Mouse (Mus musculus) E14TG2a.4 (cell line): ENCODE data around the gene Thyn1.

ENCODE experiments used
- H3K27me3 ChIP-seq: 2 replicates; pipeline ENCODE4 v1.6.1; 2014; ENCODE audit warnings: low read length, control low read depth; ENCODE audit not compliant: insufficient read depth
- H3K36me3 ChIP-seq: 2 replicates; pipeline ENCODE4 v1.6.1; 2014; ENCODE audit warnings: low read length, control low read depth; ENCODE audit not compliant: insufficient read depth
- H3K4me1 ChIP-seq: replicated peaks from 2 replicates; pipeline ENCODE4 v1.6.1; 2014; ENCODE audit warnings: low read depth, low read length, control low read depth
- H3K4me3 ChIP-seq: replicated peaks from 2 replicates; pipeline ENCODE4 v1.5.1; 2014; ENCODE audit warnings: mild to moderate bottlenecking, low read length
- H3K9me3 ChIP-seq: 2 replicates; pipeline ENCODE4 v1.6.1; 2014; ENCODE audit warnings: low read length, control low read depth
- CTCF ChIP-seq: conservative IDR thresholded peaks from 2 replicates; pipeline ENCODE4 v1.5.1; 2014; ENCODE audit warnings: low read length
- NANOG ChIP-seq: IDR thresholded peaks from 2 replicates; pipeline ENCODE4 v1.6.1; 2014; ENCODE audit warnings: borderline replicate concordance, low read length, mixed read lengths
- POU5F1 ChIP-seq: IDR thresholded peaks from 2 replicates; pipeline ENCODE4 v1.6.1; 2014; ENCODE audit warnings: low read length, borderline replicate concordance

Gene Thyn1

DNA sequence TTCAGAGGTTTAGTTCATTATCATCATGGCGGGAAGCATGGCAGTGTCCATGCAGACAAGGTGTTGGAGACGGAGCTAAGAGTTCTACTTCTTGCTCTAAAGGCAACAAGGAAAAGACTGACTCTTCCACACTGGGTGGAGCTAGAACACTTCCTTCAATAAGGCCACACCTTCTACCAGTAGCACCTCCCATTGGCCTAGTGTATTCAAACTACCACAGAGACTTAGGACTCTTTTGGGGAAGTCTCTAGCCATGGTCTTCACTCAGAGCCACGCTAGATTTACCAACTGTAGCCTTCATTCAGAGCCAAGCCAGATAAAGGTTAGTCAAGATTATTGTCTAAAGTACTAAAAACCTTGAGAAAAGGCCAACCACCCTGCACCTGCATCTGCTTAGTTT, 2.4 kb upstream of the Thyn1 start:
- TF ChIP-seq CTCF, result no peak
- no peak for TF ChIP-seq NANOG
- no peak for TF ChIP-seq POU5F1
- Histone ChIP-seq H3K4me3 (no peak overlapping the region), H3K4me1 (peaks cover 48% of the 10 kb centered on the region), H3K9me3 (no peaks in the 10 kb centered on the region), H3K36me3 (peaks cover 23% of the 10 kb centered on the region), H3K27me3 (no peaks in the 10 kb centered on the region)

DNA sequence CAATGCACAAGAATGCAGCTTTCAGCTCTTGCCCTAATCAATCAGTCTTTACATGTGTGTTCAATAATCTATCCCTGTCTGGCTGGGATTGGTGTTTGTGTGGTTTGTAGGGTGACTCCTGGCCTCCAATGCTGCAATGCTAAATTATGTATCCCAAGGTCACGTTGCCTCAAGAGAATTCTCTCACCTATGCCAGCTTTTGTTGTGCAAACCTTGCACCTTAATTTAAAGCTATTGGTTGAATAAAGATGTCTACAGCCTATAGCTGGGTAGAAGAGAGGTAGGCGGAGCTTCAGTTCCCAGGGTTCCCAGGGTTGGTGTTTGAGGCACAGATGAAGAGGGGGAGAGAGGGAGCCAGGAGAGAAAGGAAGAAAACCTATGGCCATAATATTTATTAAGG, 2.0 kb upstream of the Thyn1 start:
- H3K4me1 ChIP-seq, result peaks cover 48% of the 10 kb centered on the region
- no peak for TF ChIP-seq NANOG
- no peak for TF ChIP-seq POU5F1
- TF ChIP-seq CTCF, result no peak
- no peak overlapping the region for H3K4me3 ChIP-seq
- H3K27me3 ChIP-seq, result no peaks in the 10 kb centered on the region
- peaks cover 24% of the 10 kb centered on the region for H3K36me3 ChIP-seq
- H3K9me3 ChIP-seq, result no peaks in the 10 kb centered on the region

DNA sequence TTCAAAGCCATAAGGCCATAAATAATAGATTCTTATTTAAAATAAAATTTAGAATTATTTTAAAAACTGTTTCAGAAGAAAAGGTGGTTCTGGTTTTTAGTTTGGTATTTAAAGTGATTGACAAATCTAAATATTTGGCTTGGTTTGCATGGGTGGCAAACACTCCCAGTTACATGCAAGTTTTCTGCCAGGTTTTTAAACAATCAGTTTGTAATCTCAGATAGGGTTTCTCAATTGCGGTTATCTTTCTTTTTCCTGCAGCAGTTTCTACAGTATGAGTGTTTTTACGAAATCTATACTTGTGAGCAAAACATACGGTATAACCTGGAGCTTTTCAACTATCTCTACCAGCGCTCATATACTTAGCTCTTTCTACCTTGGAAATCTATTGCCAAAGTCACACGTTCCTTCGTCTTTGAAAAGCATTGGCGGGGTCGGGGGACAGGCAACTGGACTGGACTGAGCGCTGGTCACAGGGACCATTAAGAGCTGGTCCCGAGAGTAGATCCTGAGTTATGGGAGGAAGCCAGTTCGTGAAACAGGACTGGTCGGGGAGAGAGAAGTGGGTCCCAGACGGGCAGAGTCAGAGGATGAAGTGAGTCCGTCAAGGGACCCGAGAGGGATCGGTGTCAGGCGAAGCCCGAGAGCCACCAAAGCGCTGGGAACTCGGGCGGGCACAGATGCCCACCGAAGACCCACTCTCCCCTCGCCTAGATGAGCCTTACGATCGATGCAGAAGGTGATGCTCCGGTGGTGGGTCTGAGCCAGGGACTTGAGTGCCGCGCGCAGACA, 645 bp upstream of the Thyn1 start:
- H3K9me3 ChIP-seq, result no peaks in the 10 kb centered on the region
- H3K4me3 ChIP-seq, result peak overlapping the region; percentile 88
- peaks cover 46% of the 10 kb centered on the region for H3K4me1 ChIP-seq
- no peak for TF ChIP-seq NANOG
- no peaks in the 10 kb centered on the region for H3K27me3 ChIP-seq
- H3K36me3 ChIP-seq, result peaks cover 37% of the 10 kb centered on the region

DNA sequence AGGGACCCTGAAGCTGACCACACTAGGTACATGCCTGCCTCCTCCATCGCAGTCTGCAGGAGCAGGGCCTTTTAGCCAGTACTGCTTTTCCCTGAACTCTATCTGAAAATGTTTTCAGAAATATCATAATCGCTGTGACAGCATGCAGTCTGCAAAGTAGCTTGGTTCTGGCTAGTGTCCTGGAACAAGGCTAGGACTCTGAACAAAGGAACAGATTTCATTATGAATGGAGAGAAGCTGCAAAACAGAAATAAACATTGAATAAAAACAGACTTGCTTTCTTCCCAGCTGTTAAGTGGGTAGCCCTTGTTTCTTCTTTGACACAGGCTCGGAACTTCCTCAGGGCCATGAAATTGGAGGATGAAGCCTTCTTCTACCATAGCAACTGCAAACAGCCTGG, 5.7 kb downstream of the Thyn1 start:
- H3K9me3 ChIP-seq, result no peaks in the 10 kb centered on the region

DNA sequence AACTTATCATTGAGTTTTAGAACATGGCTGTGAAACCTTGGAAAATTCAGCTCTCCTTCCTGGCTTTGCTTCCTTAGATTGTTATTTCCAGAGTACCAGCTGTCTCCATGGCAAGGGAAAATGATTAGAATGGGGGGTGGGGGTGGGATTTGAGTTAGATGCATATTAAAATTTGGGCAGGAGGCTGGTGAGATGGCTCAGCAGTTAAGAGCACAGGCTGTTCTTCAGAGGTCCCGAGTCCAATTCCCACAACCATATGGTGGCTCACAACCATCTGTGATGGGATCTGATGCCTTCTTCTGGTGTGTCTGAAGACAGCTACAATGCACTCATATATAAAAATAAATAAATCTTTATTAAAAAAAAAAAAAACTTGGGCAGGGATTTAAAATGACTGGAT, 6.4 kb downstream of the Thyn1 start:
- Histone ChIP-seq H3K27me3 (no peaks in the 10 kb centered on the region), H3K36me3 (peaks cover 95% of the 10 kb centered on the region), H3K9me3 (no peaks in the 10 kb centered on the region), H3K4me3 (no peak overlapping the region), H3K4me1 (peaks cover 19% of the 10 kb centered on the region)
- TF ChIP-seq NANOG (no peak), CTCF (no peak)

More for the DNA sequence above, 5.7 kb downstream of the Thyn1 start:
- Histone ChIP-seq H3K36me3 (peaks cover 95% of the 10 kb centered on the region), H3K4me3 (no peak overlapping the region), H3K27me3 (no peaks in the 10 kb centered on the region), H3K4me1 (peaks cover 20% of the 10 kb centered on the region)
- no peak for TF ChIP-seq POU5F1
- no peak for TF ChIP-seq NANOG
- no peak for TF ChIP-seq CTCF

DNA sequence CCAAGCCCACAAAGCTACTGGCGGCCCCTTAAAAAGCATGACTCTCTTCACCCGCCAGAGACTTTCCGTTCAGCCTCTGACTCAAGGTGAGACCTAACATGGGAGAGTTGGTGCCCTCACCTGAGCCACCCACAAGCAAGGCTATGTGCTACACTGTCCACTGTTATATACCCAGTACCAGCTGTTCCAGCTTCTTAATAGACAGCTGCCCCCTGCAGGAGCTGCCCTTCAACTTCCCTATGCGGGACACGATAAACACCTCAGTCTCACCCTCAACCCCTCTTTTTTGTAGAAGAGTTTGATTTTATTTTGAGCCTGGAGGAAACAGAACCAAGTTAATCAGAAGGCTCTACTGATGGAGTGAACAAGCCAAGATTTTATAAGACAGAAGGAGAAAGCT, 7.4 kb downstream of the Thyn1 start:
- no peaks in the 10 kb centered on the region for H3K27me3 ChIP-seq
- H3K36me3 ChIP-seq, result peaks cover 95% of the 10 kb centered on the region
- no peak overlapping the region for H3K4me3 ChIP-seq
- H3K4me1 ChIP-seq, result peaks cover 13% of the 10 kb centered on the region
- no peak for TF ChIP-seq NANOG
- TF ChIP-seq CTCF, result no peak
- TF ChIP-seq POU5F1, result no peak
- no peaks in the 10 kb centered on the region for H3K9me3 ChIP-seq

DNA sequence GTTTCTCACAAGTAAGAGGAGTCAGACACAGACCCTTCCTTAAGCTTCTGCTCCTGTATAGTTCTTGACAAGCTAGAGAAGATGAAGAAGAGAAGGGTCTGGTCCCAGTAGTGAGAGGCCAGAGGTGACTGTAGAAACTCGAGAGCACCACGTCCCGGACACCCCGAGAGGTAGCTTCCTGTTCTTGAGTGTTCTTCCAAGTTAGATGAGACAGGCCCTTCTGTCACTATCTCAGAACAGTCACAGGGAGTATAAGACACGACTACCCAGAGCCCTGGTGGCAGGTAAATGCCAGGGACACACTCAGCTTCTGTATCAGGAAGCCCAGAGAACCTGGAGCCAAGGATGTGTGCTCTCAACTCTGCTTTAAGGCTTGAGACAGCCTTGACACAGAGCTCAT, 9.7 kb downstream of the Thyn1 start:
- Histone ChIP-seq H3K4me1 (peaks cover 13% of the 10 kb centered on the region), H3K9me3 (no peaks in the 10 kb centered on the region), H3K27me3 (no peaks in the 10 kb centered on the region), H3K4me3 (no peak overlapping the region), H3K36me3 (peaks cover 96% of the 10 kb centered on the region)
- TF ChIP-seq NANOG (no peak), CTCF (no peak), POU5F1 (no peak)

DNA sequence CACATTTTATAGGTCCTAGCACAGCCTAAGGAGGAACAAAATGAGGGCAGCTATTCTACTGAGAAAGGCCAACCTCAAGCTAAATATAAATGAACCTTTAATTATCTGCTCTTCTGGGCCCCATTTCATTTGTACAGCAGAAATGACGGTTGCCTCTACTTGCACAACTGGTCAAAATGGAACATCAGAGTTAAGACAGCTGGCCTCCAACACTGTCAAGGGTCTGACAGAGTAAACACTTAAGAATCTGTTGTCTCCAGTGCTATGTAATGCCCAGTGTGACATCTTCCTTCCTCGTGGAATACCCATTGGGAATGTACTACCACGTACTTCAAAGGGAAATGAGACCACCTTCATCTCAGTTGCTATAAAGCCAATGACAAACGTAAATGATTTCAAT, 12.1 kb downstream of the Thyn1 start:
- no peak overlapping the region for H3K4me3 ChIP-seq
- peaks cover 95% of the 10 kb centered on the region for H3K36me3 ChIP-seq
- H3K27me3 ChIP-seq, result no peaks in the 10 kb centered on the region
- TF ChIP-seq POU5F1, result no peak
- TF ChIP-seq NANOG, result no peak
- TF ChIP-seq CTCF, result no peak
- peaks cover 13% of the 10 kb centered on the region for H3K4me1 ChIP-seq
- no peaks in the 10 kb centered on the region for H3K9me3 ChIP-seq

DNA sequence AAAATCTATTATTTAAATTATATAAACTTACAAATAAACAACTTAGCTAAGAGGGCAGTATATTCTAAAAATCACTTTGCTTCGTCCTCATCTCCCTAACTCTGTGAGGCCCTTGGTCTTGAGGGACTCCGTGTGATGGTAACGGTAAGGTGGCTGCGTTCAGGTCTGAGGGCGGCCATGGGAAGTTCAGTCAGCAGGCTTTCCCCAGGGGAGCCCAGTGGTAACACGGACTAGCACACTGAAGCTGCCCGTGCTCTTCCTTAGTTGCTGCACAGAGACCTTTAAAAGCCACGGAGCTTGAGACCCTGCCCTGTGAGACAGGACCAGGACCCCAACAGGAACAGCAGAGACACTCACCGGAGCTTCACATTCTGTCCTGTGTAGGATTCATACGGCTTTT, 19.5 kb downstream of the Thyn1 start:
- H3K4me3 ChIP-seq, result no peak overlapping the region
- TF ChIP-seq CTCF (no peak), POU5F1 (no peak), NANOG (no peak)
- no peaks in the 10 kb centered on the region for H3K27me3 ChIP-seq
- H3K4me1 ChIP-seq, result no peaks in the 10 kb centered on the region
- H3K36me3 ChIP-seq, result peaks cover 67% of the 10 kb centered on the region
- no peaks in the 10 kb centered on the region for H3K9me3 ChIP-seq
